Mouse (Mus musculus) ES-Bruce4 (cell line): ENCODE data around the gene Rgl3. TPM values are rescaled to one million over a fixed set of nuclear protein-coding genes. Genes with fewer than 3 reads are reported as not detected.
A peak's percentile ranks its signal among the peaks of the same experiment; 100 is the strongest.

ENCODE experiments used
- H3K27ac ChIP-seq: 2 replicates; pipeline ENCODE4 v1.5.1; 2012; ENCODE audit warnings: low read length, inconsistent platforms; ENCODE audit not compliant: insufficient read depth
- H3K27me3 ChIP-seq: 2 replicates; pipeline ENCODE4 v1.6.1; 2012; ENCODE audit warnings: mild to moderate bottlenecking, low read length, inconsistent platforms; ENCODE audit not compliant: control insufficient read depth, poor library complexity, insufficient read depth, severe bottlenecking
- H3K36me3 ChIP-seq: 2 replicates; pipeline ENCODE4 v1.6.1; 2012; ENCODE audit warnings: inconsistent platforms, mild to moderate bottlenecking, low read length, moderate library complexity; ENCODE audit not compliant: control insufficient read depth, poor library complexity, insufficient read depth, severe bottlenecking
- H3K4me1 ChIP-seq: one replicate; pipeline ENCODE4 v1.8.1; 2011; ENCODE audit warnings: low read length; ENCODE audit not compliant: control insufficient read depth, insufficient read depth
- H3K4me3 ChIP-seq: 2 replicates; pipeline ENCODE4 v1.5.1; 2011; ENCODE audit warnings: low read depth, mild to moderate bottlenecking, low read length
- H3K9ac ChIP-seq: 2 replicates; pipeline ENCODE4 v1.6.1; 2012; ENCODE audit warnings: low read depth, mild to moderate bottlenecking, inconsistent platforms; ENCODE audit not compliant: poor library complexity, severe bottlenecking
- H3K9me3 ChIP-seq: replicated peaks from 2 replicates; pipeline ENCODE4 v1.6.1; 2012; ENCODE audit warnings: mild to moderate bottlenecking, low read length, inconsistent platforms; ENCODE audit not compliant: control insufficient read depth, poor library complexity, insufficient read depth, severe bottlenecking
- CTCF ChIP-seq: IDR thresholded peaks from one replicate; pipeline ENCODE4 v1.8.1; 2011; ENCODE audit warnings: low read depth, low read length
- EP300 ChIP-seq: IDR thresholded peaks from 2 replicates; pipeline ENCODE4 v1.6.1; 2011; ENCODE audit warnings: low read depth, low read length; ENCODE audit not compliant: insufficient read depth
- POLR2A ChIP-seq: IDR thresholded peaks from one replicate; pipeline ENCODE4 v1.8.1; 2011; ENCODE audit warnings: low read length; ENCODE audit not compliant: insufficient read depth
- polyA plus RNA-seq: library from polyadenylated mRNA; stranded (reverse); fragments of >200 nt; gene quantifications from 2 replicates; pipeline ENCODE4 v1.2.4, GENCODE M21; 2011; ENCODE audit warnings: low read depth; ENCODE audit not compliant: missing spikeins, insufficient read depth, insufficient read length

The Rgl3 gene
- polyA plus RNA-seq, 1 experiment = 9.2 TPM

GRCm38 (mm10) chr9:21977331-21977730, 11.9 kb downstream of the Rgl3 start:
- TF ChIP-seq POLR2A (no peak), CTCF (no peak), EP300 (no peak)
- H3K36me3 ChIP-seq = no peaks in the 10 kb centered on the region

GRCm38 (mm10) chr9:21976626-21977175, 12.5 kb downstream of the Rgl3 start:
- TF ChIP-seq CTCF = no peak
- no peak for TF ChIP-seq POLR2A
- no peak for TF ChIP-seq EP300
- peaks cover 3% of the 10 kb centered on the region for H3K4me1 ChIP-seq
- no peak overlapping the region for H3K4me3 ChIP-seq
- no peaks in the 10 kb centered on the region for H3K36me3 ChIP-seq
- H3K27me3 ChIP-seq = no peaks in the 10 kb centered on the region
- H3K9ac ChIP-seq = no peak overlapping the region
- H3K27ac ChIP-seq = no peak overlapping the region
- H3K9me3 ChIP-seq = no peaks in the 10 kb centered on the region

More at GRCm38 (mm10) chr9:21977331-21977730, 11.9 kb downstream of the Rgl3 start:
- Histone ChIP-seq H3K9ac (no peak overlapping the region), H3K4me1 (peaks cover 3% of the 10 kb centered on the region), H3K9me3 (no peaks in the 10 kb centered on the region), H3K27me3 (no peaks in the 10 kb centered on the region), H3K4me3 (no peak overlapping the region), H3K27ac (no peak overlapping the region)

GRCm38 (mm10) chr9:21969304-21969703, 19.9 kb downstream of the Rgl3 start:
- no peaks in the 10 kb centered on the region for H3K27me3 ChIP-seq

GRCm38 (mm10) chr9:21968883-21969282, 20.4 kb downstream of the Rgl3 start:
- no peak overlapping the region for H3K9ac ChIP-seq
- no peak overlapping the region for H3K4me3 ChIP-seq
- H3K27me3 ChIP-seq = no peaks in the 10 kb centered on the region
- no peaks in the 10 kb centered on the region for H3K9me3 ChIP-seq
- TF ChIP-seq EP300 = no peak
- no peak for TF ChIP-seq CTCF
- no peak for TF ChIP-seq POLR2A
- no peak overlapping the region for H3K27ac ChIP-seq
- peaks cover 2% of the 10 kb centered on the region for H3K4me1 ChIP-seq
- no peaks in the 10 kb centered on the region for H3K36me3 ChIP-seq

More at GRCm38 (mm10) chr9:21969304-21969703, 19.9 kb downstream of the Rgl3 start:
- Histone ChIP-seq H3K27ac (no peak overlapping the region), H3K4me3 (no peak overlapping the region), H3K4me1 (peaks cover 2% of the 10 kb centered on the region), H3K9ac (no peak overlapping the region), H3K36me3 (no peaks in the 10 kb centered on the region), H3K9me3 (no peaks in the 10 kb centered on the region)
- no peak for TF ChIP-seq EP300
- no peak for TF ChIP-seq POLR2A
- TF ChIP-seq CTCF = no peak

- Histone ChIP-seq H3K9ac (peak within 1 kb of the TSS; percentile 34; the same call in 1 of the 2 replicates), H3K27ac (no peak within 1 kb of the TSS)
Measured at GRCm38 (mm10) chr9:21963417-21963816, 25.8 kb downstream of the Rgl3 start, which contains the start of gene Epor. Gene Epor, minus strand, starts transcription at chr9:21963506.

GRCm38 (mm10) chr9:21962416-21963059, 26.7 kb downstream of the Rgl3 start:
- H3K4me1 ChIP-seq = no peaks in the 10 kb centered on the region
- no peaks in the 10 kb centered on the region for H3K27me3 ChIP-seq
- H3K36me3 ChIP-seq = no peaks in the 10 kb centered on the region
- no peaks in the 10 kb centered on the region for H3K9me3 ChIP-seq
- peak overlapping the region; percentile 66 for H3K4me3 ChIP-seq
- H3K27ac ChIP-seq = no peak overlapping the region
- H3K9ac ChIP-seq = peak overlapping the region; percentile 34
- TF ChIP-seq POLR2A (no peak), EP300 (no peak), CTCF (no peak)

More at GRCm38 (mm10) chr9:21963417-21963816, 25.8 kb downstream of the Rgl3 start, which contains the start of gene Epor:
- Histone ChIP-seq H3K4me1 (no peaks in the 10 kb centered on the region), H3K36me3 (no peaks in the 10 kb centered on the region), H3K27me3 (no peaks in the 10 kb centered on the region), H3K4me3 (peak within 1 kb of the TSS; percentile 66), H3K9me3 (no peaks in the 10 kb centered on the region)
- TF ChIP-seq EP300 = no peak
- TF ChIP-seq POLR2A = no peak
- no peak for TF ChIP-seq CTCF
